Mouse (Mus musculus): ENCODE results near the gene Pex14. TPM values are rescaled to one million over a fixed set of nuclear protein-coding genes. Genes with fewer than 3 reads are reported as not detected.
"Not testable (repeated sequence)": the region's sequence is repeated elsewhere in the genome, so short reads cannot be mapped to it uniquely, and the experiment has no call there.

Pex14 gene
- polyA plus RNA-seq, 1 experiment from 2014 or later, result 48.9 TPM

DNA sequence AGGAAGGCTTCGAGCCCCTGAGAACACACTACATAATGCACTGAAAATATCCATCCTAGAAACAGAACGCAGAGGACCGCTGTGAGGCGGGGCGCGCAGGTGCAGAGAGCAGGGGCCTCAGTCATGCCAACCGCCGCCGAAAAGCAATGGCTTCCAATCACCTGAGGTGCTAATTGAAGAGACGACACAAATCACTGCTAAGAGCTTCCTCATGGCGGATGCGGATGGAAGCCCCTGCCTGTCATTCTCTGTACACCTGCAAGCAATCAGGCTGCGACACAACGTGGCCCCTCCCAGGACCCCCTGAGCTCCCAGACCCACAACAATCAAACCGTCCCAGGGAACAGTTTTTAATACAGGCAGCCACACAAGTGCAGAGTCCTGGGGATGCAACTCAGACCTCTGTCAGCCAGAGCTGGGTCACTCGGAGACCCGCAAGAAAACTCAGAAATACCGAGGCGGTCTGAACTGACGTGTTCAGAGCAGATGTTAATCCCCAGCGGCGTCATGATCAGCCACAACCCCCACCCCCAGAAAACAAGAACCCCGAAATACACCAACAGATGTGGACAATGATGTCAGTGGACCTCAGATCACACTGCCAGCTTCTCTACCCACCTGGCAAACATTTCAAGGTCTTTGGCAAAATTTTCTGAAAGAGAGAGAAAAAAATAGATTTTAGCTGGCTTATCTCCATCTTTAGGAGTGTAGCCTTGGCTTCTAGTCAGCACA lies 31.5 kb upstream of the Pex14 start:
- 93% methylated on average over 23 of the region's 23 CpGs for whole genome bisulfite sequencing
- no peak for ATAC-seq
- H3K4me3 ChIP-seq (ENCODE audit: low read depth, low read length), result no peak overlapping the region
- no peaks in the 10 kb centered on the region; the same call in 1 of the 2 replicates for H3K36me3 ChIP-seq (ENCODE audit: control insufficient read depth, insufficient read depth)
- H3K4me1 ChIP-seq (replicated peaks; ENCODE audit: control insufficient read depth, insufficient read depth, low read length), result no peaks in the 10 kb centered on the region
- no peaks in the 10 kb centered on the region for H3K9me3 ChIP-seq (ENCODE audit: control insufficient read depth)
- no peak overlapping the region for H3K4me2 ChIP-seq (replicated peaks; ENCODE audit: low read depth)
- TF ChIP-seq CTCF (IDR thresholded peaks at IDR 0.05; ENCODE audit: low read depth), result no peak
- H3K27me3 ChIP-seq (replicated peaks; ENCODE audit: control insufficient read depth, insufficient read depth, low read length), result no peaks in the 10 kb centered on the region
- H3K9ac ChIP-seq (ENCODE audit: low read depth, low read length), result no peak overlapping the region
- no peak overlapping the region for H3K27ac ChIP-seq (ENCODE audit: low read depth, low read length)

DNA sequence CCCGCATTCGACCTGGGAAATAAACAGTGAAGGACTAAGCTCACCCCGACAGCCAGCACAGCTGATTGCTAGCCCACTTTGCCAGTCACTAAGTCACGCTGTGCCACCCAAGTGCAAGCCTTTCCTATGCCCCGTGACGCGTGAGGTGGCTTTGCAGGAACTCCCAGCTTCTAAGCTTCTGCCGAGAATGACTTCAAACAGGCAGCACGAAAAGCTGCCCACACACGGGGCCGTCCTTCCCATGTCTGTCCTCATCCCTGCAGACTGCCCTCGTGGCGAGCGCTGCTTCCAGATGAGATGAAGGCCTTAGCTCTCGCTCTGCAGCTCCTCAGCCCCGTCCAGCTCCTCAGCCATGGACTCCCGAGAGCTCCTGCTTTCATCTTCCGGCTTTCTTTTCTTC lies 28.8 kb upstream of the Pex14 start:
- Histone ChIP-seq H3K4me1 (replicated peaks; ENCODE audit: control insufficient read depth, insufficient read depth, low read length) (no peaks in the 10 kb centered on the region), H3K36me3 (ENCODE audit: control insufficient read depth, insufficient read depth) (no peaks in the 10 kb centered on the region; the same call in 1 of the 2 replicates), H3K4me3 (ENCODE audit: low read depth, low read length) (no peak overlapping the region), H3K27ac (ENCODE audit: low read depth, low read length) (no peak overlapping the region), H3K4me2 (replicated peaks; ENCODE audit: low read depth) (no peak overlapping the region), H3K9ac (ENCODE audit: low read depth, low read length) (no peak overlapping the region), H3K9me3 (ENCODE audit: control insufficient read depth) (no peaks in the 10 kb centered on the region), H3K27me3 (replicated peaks; ENCODE audit: control insufficient read depth, insufficient read depth, low read length) (no peaks in the 10 kb centered on the region)
- WGBS, result 70% methylated on average over 18 of the region's 18 CpGs
- ATAC-seq, result no peak
- TF ChIP-seq CTCF (IDR thresholded peaks at IDR 0.05; ENCODE audit: low read depth), result no peak

DNA sequence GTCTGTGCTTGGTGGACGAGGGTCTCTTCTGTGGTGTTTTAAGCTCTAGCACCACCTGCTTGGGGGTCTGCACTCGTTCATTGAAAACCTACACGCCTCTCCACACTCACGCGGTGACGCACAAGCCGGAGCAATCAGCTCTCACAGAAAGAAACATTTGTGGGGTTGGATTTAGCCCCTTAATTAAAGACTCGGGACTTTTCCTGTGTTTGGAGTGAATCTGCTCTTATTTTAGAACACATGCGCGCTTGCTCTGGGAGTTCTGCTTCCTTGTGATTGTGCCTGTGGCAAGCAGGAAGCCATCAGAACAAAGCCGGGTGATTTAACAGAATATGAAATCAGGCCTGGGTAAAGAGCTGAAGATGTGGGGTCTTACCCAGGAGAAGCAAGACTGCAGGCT lies 27.0 kb upstream of the Pex14 start, which contains the start of gene Cort:
Gene Cort (minus strand): TSS at position 101 of the 400 bp plus-strand sequence.
- 81% methylated on average over 11 of the region's 11 CpGs for WGBS
- no peaks in the 10 kb centered on the region for H3K9me3 ChIP-seq (ENCODE audit: control insufficient read depth)
- no peak within 1 kb of the TSS for H3K4me3 ChIP-seq (ENCODE audit: low read depth, low read length)
- no peak within 1 kb of the TSS for H3K27ac ChIP-seq (ENCODE audit: low read depth, low read length)
- TF ChIP-seq CTCF (IDR thresholded peaks at IDR 0.05; ENCODE audit: low read depth), result no peak
- H3K9ac ChIP-seq (ENCODE audit: low read depth, low read length), result 0 out of 2 replicates have a peak within 1 kb of the TSS, but pooled peaks have one; percentile 3
- H3K27me3 ChIP-seq (replicated peaks; ENCODE audit: control insufficient read depth, insufficient read depth, low read length), result no peaks in the 10 kb centered on the region
- no peak for ATAC-seq
- H3K4me1 ChIP-seq (replicated peaks; ENCODE audit: control insufficient read depth, insufficient read depth, low read length), result no peaks in the 10 kb centered on the region
- peaks cover 4% of the 10 kb centered on the region; the same call in 1 of the 2 replicates for H3K36me3 ChIP-seq (ENCODE audit: control insufficient read depth, insufficient read depth)
- no peak within 1 kb of the TSS for H3K4me2 ChIP-seq (replicated peaks; ENCODE audit: low read depth)

DNA sequence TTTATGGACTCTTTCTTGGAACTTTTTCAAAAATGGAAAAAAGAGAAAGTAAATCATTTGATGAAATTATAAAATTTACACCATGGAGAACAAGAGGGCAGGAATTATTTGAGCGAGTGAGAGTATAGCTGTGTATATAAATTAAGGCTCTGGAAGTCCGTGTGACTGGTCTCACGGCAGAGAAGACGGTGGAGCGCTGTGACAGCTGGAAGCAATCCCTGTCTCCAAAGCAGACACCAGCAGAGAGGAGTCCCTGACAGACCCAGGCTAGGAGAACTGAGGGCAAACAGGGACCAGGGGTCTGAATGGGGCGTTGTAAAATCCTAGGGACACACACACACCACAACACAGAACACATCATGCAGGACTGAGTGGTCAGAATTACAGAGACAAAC lies 26.4 kb upstream of the Pex14 start:
- Histone ChIP-seq H3K27me3 (replicated peaks; ENCODE audit: control insufficient read depth, insufficient read depth, low read length) (no peaks in the 10 kb centered on the region), H3K9ac (ENCODE audit: low read depth, low read length) (0 out of 2 replicates have a peak overlapping the region, but pooled peaks have one; percentile 3), H3K4me1 (replicated peaks; ENCODE audit: control insufficient read depth, insufficient read depth, low read length) (no peaks in the 10 kb centered on the region), H3K27ac (ENCODE audit: low read depth, low read length) (no peak overlapping the region), H3K9me3 (ENCODE audit: control insufficient read depth) (no peaks in the 10 kb centered on the region), H3K36me3 (ENCODE audit: control insufficient read depth, insufficient read depth) (peaks cover 4% of the 10 kb centered on the region; the same call in 1 of the 2 replicates), H3K4me3 (ENCODE audit: low read depth, low read length) (no peak overlapping the region), H3K4me2 (replicated peaks; ENCODE audit: low read depth) (no peak overlapping the region)
- ATAC-seq, result no peak
- TF ChIP-seq CTCF (IDR thresholded peaks at IDR 0.05; ENCODE audit: low read depth), result no peak
- WGBS, result 73% methylated on average over 6 of the region's 6 CpGs

DNA sequence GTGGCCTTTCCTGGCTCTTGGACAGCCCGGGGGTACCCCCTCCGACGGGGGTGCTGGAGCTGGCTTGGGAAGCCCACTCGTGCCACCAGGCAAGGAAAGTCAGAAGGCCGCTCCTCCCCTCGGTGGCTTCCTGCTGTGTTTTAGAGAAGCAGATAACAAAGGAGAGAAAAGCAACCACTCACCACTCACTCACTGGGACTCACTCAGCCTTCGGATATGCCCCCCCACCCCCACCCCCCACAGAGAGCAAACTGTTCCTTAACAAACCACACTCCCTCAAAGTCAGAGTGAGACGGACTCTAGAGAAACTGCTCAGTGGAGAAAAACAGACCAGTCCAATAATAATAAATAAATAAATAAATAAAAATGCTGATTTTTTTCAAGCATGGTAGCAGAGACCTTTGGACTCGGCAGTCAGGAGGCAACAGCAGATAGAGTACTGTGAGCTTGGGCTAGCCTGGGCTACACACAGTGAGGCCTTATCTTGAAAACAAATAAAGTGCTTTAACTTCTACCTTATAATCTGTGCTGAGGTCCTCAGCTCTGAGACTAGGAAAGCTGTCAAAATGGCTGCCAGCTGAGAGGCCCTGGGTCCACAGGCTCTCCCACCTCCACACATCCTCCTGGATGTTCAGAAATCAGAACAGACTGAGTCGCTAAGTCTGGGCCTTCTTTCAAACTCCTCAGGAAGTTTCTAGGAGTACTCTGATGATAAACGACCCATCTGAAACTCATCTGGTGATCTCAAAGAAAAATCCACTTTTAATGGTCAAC lies 25.9 kb upstream of the Pex14 start:
- Histone ChIP-seq H3K4me3 (ENCODE audit: low read depth, low read length) (no peak overlapping the region), H3K9ac (ENCODE audit: low read depth, low read length) (no peak overlapping the region), H3K9me3 (ENCODE audit: control insufficient read depth) (no peaks in the 10 kb centered on the region), H3K36me3 (ENCODE audit: control insufficient read depth, insufficient read depth) (peaks cover 4% of the 10 kb centered on the region; the same call in 1 of the 2 replicates), H3K4me1 (replicated peaks; ENCODE audit: control insufficient read depth, insufficient read depth, low read length) (no peaks in the 10 kb centered on the region), H3K27me3 (replicated peaks; ENCODE audit: control insufficient read depth, insufficient read depth, low read length) (no peaks in the 10 kb centered on the region), H3K27ac (ENCODE audit: low read depth, low read length) (no peak overlapping the region), H3K4me2 (replicated peaks; ENCODE audit: low read depth) (no peak overlapping the region)
- no peak for TF ChIP-seq CTCF (IDR thresholded peaks at IDR 0.05; ENCODE audit: low read depth)
- ATAC-seq, result 0 out of 2 replicates have a peak, but pooled peaks have one; percentile 16
- WGBS, result 72% methylated on average over 11 of the region's 11 CpGs

DNA sequence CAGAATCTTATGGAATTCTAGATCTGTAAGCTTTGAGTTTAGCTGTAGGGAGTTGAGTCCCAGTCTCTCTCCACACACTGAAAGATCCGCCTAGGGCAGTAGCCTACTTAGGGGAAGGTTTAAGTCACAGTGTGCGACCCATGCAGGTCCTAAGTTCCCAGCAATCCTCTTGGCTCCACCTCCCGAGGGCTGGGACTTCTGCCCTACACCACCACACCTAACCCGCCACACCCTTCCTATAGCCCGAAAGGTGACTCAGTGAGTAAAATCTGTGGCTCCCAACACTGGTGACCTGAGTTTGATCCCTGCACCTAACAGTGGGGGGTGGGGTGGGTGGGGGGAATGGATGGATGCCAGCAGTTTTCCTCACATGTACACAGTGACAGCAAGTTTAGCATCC lies 23.8 kb upstream of the Pex14 start:
- ATAC-seq, result peak; percentile 43; the same call in 1 of the 2 replicates
- no peak overlapping the region for H3K4me3 ChIP-seq (ENCODE audit: low read depth, low read length)
- no peak overlapping the region for H3K9ac ChIP-seq (ENCODE audit: low read depth, low read length)
- no peaks in the 10 kb centered on the region for H3K9me3 ChIP-seq (ENCODE audit: control insufficient read depth)
- no peak overlapping the region for H3K4me2 ChIP-seq (replicated peaks; ENCODE audit: low read depth)
- no peaks in the 10 kb centered on the region for H3K27me3 ChIP-seq (replicated peaks; ENCODE audit: control insufficient read depth, insufficient read depth, low read length)
- no peaks in the 10 kb centered on the region for H3K4me1 ChIP-seq (replicated peaks; ENCODE audit: control insufficient read depth, insufficient read depth, low read length)
- TF ChIP-seq CTCF (IDR thresholded peaks at IDR 0.05; ENCODE audit: low read depth), result no peak
- no peak overlapping the region for H3K27ac ChIP-seq (ENCODE audit: low read depth, low read length)
- WGBS, result 46% methylated on average over 5 of the region's 5 CpGs
- H3K36me3 ChIP-seq (ENCODE audit: control insufficient read depth, insufficient read depth), result peaks cover 12% of the 10 kb centered on the region; the same call in 1 of the 2 replicates

DNA sequence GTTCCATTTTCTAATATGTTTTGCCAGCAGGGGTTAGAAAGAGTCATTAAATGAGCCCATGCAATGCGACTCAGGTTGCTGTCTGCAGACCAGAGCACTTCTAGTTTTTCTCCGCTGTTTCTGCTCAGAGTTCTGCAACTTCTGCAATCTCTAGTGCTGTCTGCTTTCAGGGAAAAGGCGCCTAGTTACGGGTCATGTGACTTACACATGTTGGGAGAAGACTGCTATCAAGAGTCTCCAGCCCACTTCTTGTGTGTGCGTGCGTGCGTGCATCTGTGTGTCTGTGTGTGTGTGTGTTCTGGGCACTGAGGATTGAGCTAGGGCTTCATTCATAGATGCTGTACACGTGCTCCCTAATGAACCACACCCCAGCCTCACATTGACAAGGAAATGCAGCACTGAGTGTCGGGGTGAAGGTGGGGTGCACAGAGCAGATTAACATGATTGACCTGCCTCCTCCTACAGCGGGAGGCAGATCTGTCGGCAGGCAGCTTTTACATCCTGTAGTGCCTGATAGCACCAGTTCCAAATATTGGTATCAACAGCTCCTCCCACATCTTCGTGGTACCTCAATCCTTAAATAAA lies 20.4 kb upstream of the Pex14 start:
- WGBS, result 77% methylated on average over 12 of the region's 12 CpGs
- H3K27me3 ChIP-seq (replicated peaks; ENCODE audit: control insufficient read depth, insufficient read depth, low read length); ATAC-seq; H3K4me1 ChIP-seq (replicated peaks; ENCODE audit: control insufficient read depth, insufficient read depth, low read length); H3K27ac ChIP-seq (ENCODE audit: low read depth, low read length); H3K9me3 ChIP-seq (ENCODE audit: control insufficient read depth); H3K9ac ChIP-seq (ENCODE audit: low read depth, low read length); H3K4me3 ChIP-seq (ENCODE audit: low read depth, low read length); H3K4me2 ChIP-seq (replicated peaks; ENCODE audit: low read depth): not testable (repeated sequence)
- H3K36me3 ChIP-seq (ENCODE audit: control insufficient read depth, insufficient read depth), result peaks cover 29% of the 10 kb centered on the region; the same call in 1 of the 2 replicates
